Mouse (Mus musculus): ENCODE results near the gene Pax5. TPM values are rescaled to one million over a fixed set of nuclear protein-coding genes. Genes with fewer than 3 reads are reported as not detected.

The Pax5 gene
- polyA plus RNA-seq, 1 experiment: not detected

- TF ChIP-seq POLR2A (IDR thresholded peaks at IDR 0.05; ENCODE audit: borderline replicate concordance, low read depth, low read length) (no peak), CTCF (IDR thresholded peaks at IDR 0.05; ENCODE audit: low read depth, low read length) (no peak)
- Histone ChIP-seq H3K27ac (ENCODE audit: insufficient read depth, low read depth, low read length) (no peak overlapping the region), H3K4me1 (ENCODE audit: control insufficient read depth, insufficient read depth, low read length) (no peaks in the 10 kb centered on the region), H3K4me3 (ENCODE audit: insufficient read depth, low read length) (no peak overlapping the region)
Observed at GRCm38 (mm10) chr4:44612392-44612791, 97.9 kb downstream of the Pax5 start.

- no peaks in the 10 kb centered on the region for H3K4me1 ChIP-seq (ENCODE audit: control insufficient read depth, insufficient read depth, low read length)
- H3K4me3 ChIP-seq (ENCODE audit: insufficient read depth, low read length): no peak overlapping the region
- no peak overlapping the region for H3K27ac ChIP-seq (ENCODE audit: insufficient read depth, low read depth, low read length)
- TF ChIP-seq POLR2A (IDR thresholded peaks at IDR 0.05; ENCODE audit: borderline replicate concordance, low read depth, low read length) (no peak), CTCF (IDR thresholded peaks at IDR 0.05; ENCODE audit: low read depth, low read length) (no peak)
Observed at GRCm38 (mm10) chr4:44605453-44605852, 104.8 kb downstream of the Pax5 start.

- no peak overlapping the region for H3K4me3 ChIP-seq (ENCODE audit: insufficient read depth, low read length)
- H3K27ac ChIP-seq (ENCODE audit: insufficient read depth, low read depth, low read length): no peak overlapping the region
- TF ChIP-seq POLR2A (IDR thresholded peaks at IDR 0.05; ENCODE audit: borderline replicate concordance, low read depth, low read length) (no peak), CTCF (IDR thresholded peaks at IDR 0.05; ENCODE audit: low read depth, low read length) (no peak)
- no peaks in the 10 kb centered on the region for H3K4me1 ChIP-seq (ENCODE audit: control insufficient read depth, insufficient read depth, low read length)
Observed at GRCm38 (mm10) chr4:44602257-44602801, 108.0 kb downstream of the Pax5 start.

DNA sequence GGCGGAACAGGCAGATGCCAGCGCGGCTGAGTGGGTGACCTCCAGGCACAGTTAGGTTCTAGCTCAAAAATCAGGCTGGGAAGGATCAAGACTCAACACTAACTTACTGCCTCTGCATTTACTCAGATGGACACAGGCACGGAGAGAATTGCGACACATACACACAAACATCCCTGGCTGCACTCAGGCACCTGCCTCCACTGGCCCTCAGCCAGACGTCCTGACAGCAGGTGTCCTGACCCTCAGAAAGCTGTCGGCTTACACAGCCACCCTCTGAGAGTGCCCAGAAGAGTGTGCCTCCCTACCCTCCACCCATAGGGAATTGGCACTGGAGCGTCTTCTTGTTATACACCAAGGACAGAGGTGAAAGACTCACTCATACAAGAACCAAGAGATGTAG is 108.9 kb downstream of the Pax5 start:
- TF ChIP-seq CTCF (IDR thresholded peaks at IDR 0.05; ENCODE audit: low read depth, low read length) (no peak), POLR2A (IDR thresholded peaks at IDR 0.05; ENCODE audit: borderline replicate concordance, low read depth, low read length) (no peak)
- H3K4me3 ChIP-seq (ENCODE audit: insufficient read depth, low read length): no peak overlapping the region
- no peak overlapping the region for H3K27ac ChIP-seq (ENCODE audit: insufficient read depth, low read depth, low read length)
- no peaks in the 10 kb centered on the region for H3K4me1 ChIP-seq (ENCODE audit: control insufficient read depth, insufficient read depth, low read length)

GRCm38 (mm10) chr4:44600875-44601274 is 109.4 kb downstream of the Pax5 start:
- no peaks in the 10 kb centered on the region for H3K4me1 ChIP-seq (ENCODE audit: control insufficient read depth, insufficient read depth, low read length)
- no peak for TF ChIP-seq CTCF (IDR thresholded peaks at IDR 0.05; ENCODE audit: low read depth, low read length)
- no peak for TF ChIP-seq POLR2A (IDR thresholded peaks at IDR 0.05; ENCODE audit: borderline replicate concordance, low read depth, low read length)
- H3K27ac ChIP-seq (ENCODE audit: insufficient read depth, low read depth, low read length): no peak overlapping the region
- H3K4me3 ChIP-seq (ENCODE audit: insufficient read depth, low read length): no peak overlapping the region

- TF ChIP-seq CTCF (IDR thresholded peaks at IDR 0.05; ENCODE audit: low read depth, low read length): no peak
- no peak for TF ChIP-seq POLR2A (IDR thresholded peaks at IDR 0.05; ENCODE audit: borderline replicate concordance, low read depth, low read length)
- H3K27ac ChIP-seq (ENCODE audit: insufficient read depth, low read depth, low read length): no peak overlapping the region
- no peaks in the 10 kb centered on the region for H3K4me1 ChIP-seq (ENCODE audit: control insufficient read depth, insufficient read depth, low read length)
- no peak overlapping the region for H3K4me3 ChIP-seq (ENCODE audit: insufficient read depth, low read length)
Observed at GRCm38 (mm10) chr4:44597965-44598364, 112.3 kb downstream of the Pax5 start.

DNA sequence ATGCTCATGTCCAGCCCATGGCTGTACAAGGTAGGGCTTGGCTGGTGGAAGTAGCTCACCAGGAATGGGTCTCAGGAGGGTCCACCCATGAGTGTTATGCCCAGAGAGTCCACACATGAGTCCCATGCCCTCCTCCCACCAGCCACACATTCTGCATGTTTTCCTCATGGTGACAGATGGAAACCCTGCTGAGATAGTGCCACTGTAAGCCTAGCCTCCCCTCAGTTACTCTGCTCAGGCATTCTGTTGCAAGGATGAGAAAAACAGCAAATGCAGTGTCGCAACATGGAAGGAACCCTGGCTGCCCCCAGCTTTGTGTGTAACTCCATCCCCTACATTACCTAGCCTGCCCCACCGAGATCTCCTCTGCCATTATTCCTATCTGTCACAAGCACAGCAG is 117.2 kb downstream of the Pax5 start:
- Histone ChIP-seq H3K27ac (ENCODE audit: insufficient read depth, low read depth, low read length) (no peak overlapping the region), H3K4me1 (ENCODE audit: control insufficient read depth, insufficient read depth, low read length) (no peaks in the 10 kb centered on the region), H3K4me3 (ENCODE audit: insufficient read depth, low read length) (no peak overlapping the region)
- TF ChIP-seq POLR2A (IDR thresholded peaks at IDR 0.05; ENCODE audit: borderline replicate concordance, low read depth, low read length) (no peak), CTCF (IDR thresholded peaks at IDR 0.05; ENCODE audit: low read depth, low read length) (no peak)

- Histone ChIP-seq H3K4me3 (ENCODE audit: insufficient read depth, low read length) (no peak overlapping the region), H3K4me1 (ENCODE audit: control insufficient read depth, insufficient read depth, low read length) (no peaks in the 10 kb centered on the region), H3K27ac (ENCODE audit: insufficient read depth, low read depth, low read length) (no peak overlapping the region)
- TF ChIP-seq POLR2A (IDR thresholded peaks at IDR 0.05; ENCODE audit: borderline replicate concordance, low read depth, low read length) (no peak), CTCF (IDR thresholded peaks at IDR 0.05; ENCODE audit: low read depth, low read length) (no peak)
Observed at GRCm38 (mm10) chr4:44582687-44583086, 127.6 kb downstream of the Pax5 start.

DNA sequence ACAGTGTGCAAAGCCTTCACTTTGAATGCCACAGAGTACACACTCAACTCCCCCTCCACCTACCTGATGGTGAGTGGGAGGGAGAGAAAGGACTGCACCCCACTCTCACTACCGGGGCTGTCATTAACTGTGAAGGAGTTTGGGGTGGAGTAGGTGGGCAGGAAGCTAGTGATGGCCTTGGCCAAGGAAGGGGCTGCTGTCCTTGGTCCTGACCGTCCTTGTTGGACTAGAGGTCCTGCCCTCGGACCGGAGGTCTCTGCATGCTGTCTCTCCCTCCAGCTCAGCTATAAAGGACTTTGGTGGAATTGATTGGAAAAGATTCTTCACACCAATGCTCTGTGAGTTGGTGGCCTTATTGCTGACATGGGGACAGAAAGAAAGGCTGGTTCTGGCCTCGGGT is 131.7 kb downstream of the Pax5 start:
- TF ChIP-seq POLR2A (IDR thresholded peaks at IDR 0.05; ENCODE audit: borderline replicate concordance, low read depth, low read length): no peak
- TF ChIP-seq CTCF (IDR thresholded peaks at IDR 0.05; ENCODE audit: low read depth, low read length): no peak
- H3K27ac ChIP-seq (ENCODE audit: insufficient read depth, low read depth, low read length): no peak overlapping the region
- no peaks in the 10 kb centered on the region for H3K4me1 ChIP-seq (ENCODE audit: control insufficient read depth, insufficient read depth, low read length)
- no peak overlapping the region for H3K4me3 ChIP-seq (ENCODE audit: insufficient read depth, low read length)

- TF ChIP-seq POLR2A (IDR thresholded peaks at IDR 0.05; ENCODE audit: borderline replicate concordance, low read depth, low read length): no peak
- peak; percentile 38 for TF ChIP-seq CTCF (IDR thresholded peaks at IDR 0.05; ENCODE audit: low read depth, low read length)
- H3K4me1 ChIP-seq (ENCODE audit: control insufficient read depth, insufficient read depth, low read length): no peaks in the 10 kb centered on the region
- H3K27ac ChIP-seq (ENCODE audit: insufficient read depth, low read depth, low read length): no peak overlapping the region
- no peak overlapping the region for H3K4me3 ChIP-seq (ENCODE audit: insufficient read depth, low read length)
Observed at GRCm38 (mm10) chr4:44577293-44577692, 133.0 kb downstream of the Pax5 start.

DNA sequence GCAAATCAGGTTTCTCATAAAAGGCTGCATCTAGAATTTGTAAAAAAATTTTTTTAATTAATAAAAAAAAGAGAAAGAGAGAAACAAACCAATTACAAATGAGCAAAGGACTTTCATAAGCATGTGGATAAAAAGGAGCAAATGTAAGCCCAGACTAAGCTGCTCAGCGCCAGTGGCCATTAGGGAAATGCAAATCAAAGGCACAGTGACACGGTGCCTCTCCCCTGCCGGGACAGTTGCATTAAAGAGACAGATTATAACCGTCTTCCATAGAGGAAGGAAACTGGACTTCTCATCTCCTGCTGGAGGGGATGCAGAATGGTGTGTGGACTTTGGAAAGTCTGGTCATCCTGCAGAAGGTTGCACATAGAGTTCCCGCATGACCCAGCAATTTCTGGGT is 133.5 kb downstream of the Pax5 start:
- Histone ChIP-seq H3K4me1 (ENCODE audit: control insufficient read depth, insufficient read depth, low read length) (no peaks in the 10 kb centered on the region), H3K27ac (ENCODE audit: insufficient read depth, low read depth, low read length) (no peak overlapping the region), H3K4me3 (ENCODE audit: insufficient read depth, low read length) (no peak overlapping the region)
- TF ChIP-seq CTCF (IDR thresholded peaks at IDR 0.05; ENCODE audit: low read depth, low read length) (no peak), POLR2A (IDR thresholded peaks at IDR 0.05; ENCODE audit: borderline replicate concordance, low read depth, low read length) (no peak)
